Mouse (Mus musculus): ENCODE measurements around the gene Setd2. TPM values are rescaled to one million over a fixed set of nuclear protein-coding genes. Genes with fewer than 3 reads are reported as not detected.
A peak's percentile ranks its signal among the peaks of the same experiment; 100 is the strongest.

The Setd2 gene
- 33.7 and 34.3 TPM in 2 replicates for polyA plus RNA-seq (2015; fragmentation: Nextera tagmentation; extraction: Ambion mirVana)

- Histone ChIP-seq H3K9ac (peak within 1 kb of the TSS; percentile 100), H3K36me3 (no peaks in the 10 kb centered on the region), H3K4me2 (replicated peaks) (peak within 1 kb of the TSS; percentile 58), H3K27me3 (no peaks in the 10 kb centered on the region), H3K4me3 (replicated peaks) (peak within 1 kb of the TSS; percentile 98), H3K4me1 (peaks cover 26% of the 10 kb centered on the region), H3K27ac (replicated peaks) (peak within 1 kb of the TSS; percentile 99), H3K9me3 (replicated peaks) (no peaks in the 10 kb centered on the region)
- peak; percentile 65 for ATAC-seq (ENCODE audit: insufficient number of reproducible peaks, low FRiP score, low TSS enrichment, low read depth)
- under 1% methylated on average over 88 of the region's 109 CpGs for WGBS
Observed at GRCm38 (mm10) chr9:110532538-110533291, at the start of gene Setd2. Setd2 (plus strand) TSS chr9:110532597.

DNA sequence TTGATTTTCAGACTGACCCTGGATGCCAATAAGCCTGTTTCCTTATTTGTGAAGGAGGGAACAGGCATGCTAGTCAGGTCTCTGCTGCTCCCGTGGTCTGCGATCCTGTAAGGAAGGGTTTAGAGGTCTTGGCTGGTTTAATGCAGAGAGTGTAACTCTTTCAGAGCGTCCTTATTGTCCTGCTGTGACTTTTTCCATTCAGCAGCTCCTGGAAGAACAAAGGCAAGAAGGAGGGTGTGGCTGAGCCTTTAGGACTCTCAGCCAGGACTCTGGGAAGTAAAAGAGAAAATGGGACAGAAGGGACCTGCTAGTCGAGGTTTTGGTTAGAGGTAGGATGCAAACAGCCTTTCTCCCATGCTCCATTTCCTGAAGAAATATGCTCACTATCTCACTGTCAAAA, 43.6 kb upstream of the Setd2 start:
- Histone ChIP-seq H3K4me2 (replicated peaks) (no peak overlapping the region), H3K4me1 (no peaks in the 10 kb centered on the region), H3K9me3 (replicated peaks) (0 out of 2 replicates have a peak, but pooled peaks cover 5% of the 10 kb centered on the region), H3K36me3 (no peaks in the 10 kb centered on the region), H3K27ac (replicated peaks) (no peak overlapping the region), H3K4me3 (replicated peaks) (no peak overlapping the region), H3K27me3 (no peaks in the 10 kb centered on the region), H3K9ac (no peak overlapping the region)
- ATAC-seq (ENCODE audit: insufficient number of reproducible peaks, low FRiP score, low TSS enrichment, low read depth), result no peak
- 45% methylated on average over 4 of the region's 4 CpGs for WGBS

GRCm38 (mm10) chr9:110490913-110491312, 41.5 kb upstream of the Setd2 start:
- WGBS, result 60% methylated on average over 5 of the region's 5 CpGs
- Histone ChIP-seq H3K4me3 (replicated peaks) (no peak overlapping the region), H3K9me3 (replicated peaks) (0 out of 2 replicates have a peak, but pooled peaks cover 5% of the 10 kb centered on the region), H3K27ac (replicated peaks) (no peak overlapping the region), H3K9ac (no peak overlapping the region), H3K4me1 (no peaks in the 10 kb centered on the region), H3K36me3 (no peaks in the 10 kb centered on the region), H3K4me2 (replicated peaks) (no peak overlapping the region), H3K27me3 (no peaks in the 10 kb centered on the region)
- no peak for ATAC-seq (ENCODE audit: insufficient number of reproducible peaks, low FRiP score, low TSS enrichment, low read depth)

DNA sequence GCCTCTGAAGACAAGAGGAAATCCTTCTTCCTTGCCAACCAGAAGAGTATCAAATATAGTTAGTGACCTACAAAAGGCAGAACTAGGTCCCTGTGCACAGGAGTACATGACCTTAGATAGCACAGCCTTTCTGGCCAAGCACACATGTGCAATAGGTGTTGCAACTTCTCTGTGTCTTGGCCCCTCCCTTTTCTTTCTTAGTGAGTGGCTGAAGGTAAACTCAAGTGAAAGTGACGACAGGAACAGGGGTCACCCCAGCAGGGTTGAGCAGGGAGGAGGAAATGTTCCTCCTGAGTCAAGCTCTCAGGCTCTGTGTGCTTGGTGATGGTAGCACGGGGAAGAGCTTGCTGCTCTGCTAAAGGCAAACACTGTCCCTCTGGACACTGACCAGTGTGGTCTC, 6.7 kb upstream of the Setd2 start:
- Histone ChIP-seq H3K4me2 (replicated peaks) (no peak overlapping the region), H3K36me3 (no peaks in the 10 kb centered on the region), H3K27me3 (no peaks in the 10 kb centered on the region), H3K9ac (no peak overlapping the region), H3K27ac (replicated peaks) (no peak overlapping the region), H3K4me1 (no peaks in the 10 kb centered on the region), H3K4me3 (replicated peaks) (no peak overlapping the region), H3K9me3 (replicated peaks) (no peaks in the 10 kb centered on the region)
- 51% methylated on average over 2 of the region's 2 CpGs for WGBS
- no peak for ATAC-seq (ENCODE audit: insufficient number of reproducible peaks, low FRiP score, low TSS enrichment, low read depth)

GRCm38 (mm10) chr9:110529002-110529737, 3.2 kb upstream of the Setd2 start:
- Histone ChIP-seq H3K36me3 (no peaks in the 10 kb centered on the region), H3K27me3 (no peaks in the 10 kb centered on the region), H3K9ac (no peak overlapping the region), H3K9me3 (replicated peaks) (no peaks in the 10 kb centered on the region), H3K4me2 (replicated peaks) (no peak overlapping the region), H3K4me1 (peaks cover 10% of the 10 kb centered on the region), H3K27ac (replicated peaks) (no peak overlapping the region), H3K4me3 (replicated peaks) (no peak overlapping the region)
- WGBS, result 44% methylated on average over 9 of the region's 9 CpGs
- ATAC-seq (ENCODE audit: insufficient number of reproducible peaks, low FRiP score, low TSS enrichment, low read depth), result no peak

GRCm38 (mm10) chr9:110530650-110531049, 1.7 kb upstream of the Setd2 start:
- ATAC-seq (ENCODE audit: insufficient number of reproducible peaks, low FRiP score, low TSS enrichment, low read depth), result no peak

GRCm38 (mm10) chr9:110531151-110531791, 1.1 kb upstream of the Setd2 start:
- Histone ChIP-seq H3K36me3 (no peaks in the 10 kb centered on the region), H3K9me3 (replicated peaks) (no peaks in the 10 kb centered on the region), H3K27ac (replicated peaks) (no peak overlapping the region), H3K4me3 (replicated peaks) (peak overlapping the region; percentile 98), H3K4me1 (peaks cover 26% of the 10 kb centered on the region), H3K27me3 (no peaks in the 10 kb centered on the region), H3K4me2 (replicated peaks) (peak overlapping the region; percentile 58), H3K9ac (no peak overlapping the region)
- 18% methylated on average over 6 of the region's 6 CpGs for WGBS
- ATAC-seq (ENCODE audit: insufficient number of reproducible peaks, low FRiP score, low TSS enrichment, low read depth), result no peak

More at GRCm38 (mm10) chr9:110530650-110531049, 1.7 kb upstream of the Setd2 start:
- H3K4me2 ChIP-seq (replicated peaks), result no peak overlapping the region
- no peaks in the 10 kb centered on the region for H3K27me3 ChIP-seq
- H3K36me3 ChIP-seq, result no peaks in the 10 kb centered on the region
- H3K27ac ChIP-seq (replicated peaks), result no peak overlapping the region
- peaks cover 24% of the 10 kb centered on the region for H3K4me1 ChIP-seq
- 61% methylated on average over 3 of the region's 3 CpGs for WGBS
- no peaks in the 10 kb centered on the region for H3K9me3 ChIP-seq (replicated peaks)
- H3K4me3 ChIP-seq (replicated peaks), result no peak overlapping the region
- no peak overlapping the region for H3K9ac ChIP-seq

GRCm38 (mm10) chr9:110531914-110532489, 395 bp upstream of the Setd2 start:
- Histone ChIP-seq H3K9me3 (replicated peaks) (no peaks in the 10 kb centered on the region), H3K36me3 (no peaks in the 10 kb centered on the region), H3K4me2 (replicated peaks) (peak overlapping the region; percentile 58), H3K27me3 (no peaks in the 10 kb centered on the region), H3K9ac (peak overlapping the region; percentile 85), H3K4me1 (peaks cover 26% of the 10 kb centered on the region), H3K27ac (replicated peaks) (peak overlapping the region; percentile 99), H3K4me3 (replicated peaks) (peak overlapping the region; percentile 98)
- WGBS, result 0% methylated on average over 49 of the region's 53 CpGs
- ATAC-seq (ENCODE audit: insufficient number of reproducible peaks, low FRiP score, low TSS enrichment, low read depth), result peak; percentile 99

DNA sequence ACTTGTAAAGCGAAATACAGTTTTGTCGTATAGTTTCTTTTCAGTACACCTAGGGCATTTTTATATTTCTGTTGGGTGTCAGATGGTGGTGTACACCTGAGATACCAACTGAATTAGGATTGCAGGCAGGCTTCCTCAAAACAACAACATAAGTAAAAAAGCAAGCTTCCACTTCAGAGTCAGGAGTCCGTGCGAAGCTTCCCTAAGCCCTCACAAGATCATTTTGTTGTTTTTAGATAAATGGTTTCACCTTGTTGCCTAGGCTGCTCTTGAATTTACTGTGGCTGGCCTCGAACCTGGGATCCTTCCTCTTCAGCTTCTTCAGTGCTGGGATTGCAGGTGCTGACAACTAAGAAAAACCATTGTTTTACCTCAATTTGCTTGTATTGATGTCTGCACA, 1.2 kb downstream of the Setd2 start:
- Histone ChIP-seq H3K36me3 (no peaks in the 10 kb centered on the region), H3K4me1 (peaks cover 26% of the 10 kb centered on the region), H3K27ac (replicated peaks) (no peak overlapping the region), H3K27me3 (no peaks in the 10 kb centered on the region), H3K4me3 (replicated peaks) (peak overlapping the region; percentile 98), H3K9ac (peak overlapping the region; percentile 100), H3K9me3 (replicated peaks) (no peaks in the 10 kb centered on the region), H3K4me2 (replicated peaks) (peak overlapping the region; percentile 53)
- WGBS, result 27% methylated on average over 5 of the region's 5 CpGs
- ATAC-seq (ENCODE audit: insufficient number of reproducible peaks, low FRiP score, low TSS enrichment, low read depth), result no peak

DNA sequence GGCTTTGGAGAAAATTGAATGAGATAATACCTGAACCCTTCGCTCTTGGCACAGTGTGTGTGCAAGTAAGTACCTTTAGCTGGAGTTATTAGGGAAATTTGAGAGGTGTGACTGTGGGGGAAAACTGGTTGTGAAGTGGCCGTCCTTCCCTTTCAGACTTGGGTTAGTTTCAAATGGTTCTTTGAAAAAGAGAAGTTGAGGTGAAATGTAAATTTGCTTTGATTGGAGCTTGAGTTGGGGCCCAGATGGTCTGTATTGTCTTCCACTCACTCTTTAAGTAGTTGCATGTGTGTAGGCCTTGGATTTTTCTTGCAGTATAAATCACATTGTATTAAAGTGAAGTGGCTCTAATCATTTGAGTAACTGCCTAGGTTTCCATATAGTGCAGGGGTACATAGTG, 2.7 kb downstream of the Setd2 start:
- WGBS, result 37% methylated on average over 2 of the region's 2 CpGs
- no peak overlapping the region for H3K9ac ChIP-seq

DNA sequence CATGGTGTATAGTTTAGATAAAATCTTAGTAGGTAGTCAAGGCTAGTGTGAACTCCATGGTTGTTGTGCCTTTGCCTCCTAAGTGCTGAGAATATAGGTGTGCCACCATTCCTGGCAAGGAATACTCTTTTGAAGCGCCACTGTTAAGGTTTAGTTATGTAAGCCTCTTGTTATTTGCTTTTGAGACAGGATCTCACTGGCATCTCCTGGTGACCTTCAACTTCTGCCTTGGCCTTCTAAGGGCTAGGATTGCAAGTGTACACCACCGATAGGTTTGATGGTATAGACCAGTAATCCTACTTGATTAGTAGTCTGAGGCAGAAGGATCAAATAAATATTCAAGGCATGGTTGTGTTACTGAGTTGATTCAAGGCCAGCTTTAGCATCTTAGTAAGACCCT, 4.2 kb downstream of the Setd2 start:
- Histone ChIP-seq H3K4me1 (peaks cover 24% of the 10 kb centered on the region), H3K36me3 (no peaks in the 10 kb centered on the region), H3K9me3 (replicated peaks) (no peaks in the 10 kb centered on the region), H3K27ac (replicated peaks) (no peak overlapping the region), H3K9ac (no peak overlapping the region), H3K4me3 (replicated peaks) (no peak overlapping the region), H3K4me2 (replicated peaks) (no peak overlapping the region), H3K27me3 (no peaks in the 10 kb centered on the region)
- ATAC-seq (ENCODE audit: insufficient number of reproducible peaks, low FRiP score, low TSS enrichment, low read depth), result no peak
- 95% methylated on average over 2 of the region's 2 CpGs for WGBS

More for the DNA sequence above, 2.7 kb downstream of the Setd2 start:
- Histone ChIP-seq H3K4me3 (replicated peaks) (no peak overlapping the region), H3K9me3 (replicated peaks) (no peaks in the 10 kb centered on the region), H3K36me3 (no peaks in the 10 kb centered on the region), H3K4me2 (replicated peaks) (peak overlapping the region; percentile 53; the same call in 1 of the 2 replicates), H3K4me1 (peaks cover 26% of the 10 kb centered on the region), H3K27ac (replicated peaks) (no peak overlapping the region), H3K27me3 (no peaks in the 10 kb centered on the region)
- ATAC-seq (ENCODE audit: insufficient number of reproducible peaks, low FRiP score, low TSS enrichment, low read depth), result no peak
